Mouse (Mus musculus) right cerebral cortex, postnatal 4 days (tissue): Measurements from ENCODE around the gene Pear1.
"Not testable (repeated sequence)": the region's sequence is repeated elsewhere in the genome, so short reads cannot be mapped to it uniquely, and the experiment has no call there.

ENCODE experiments used
- DNase-seq: peaks from one replicate; pipeline ENCODE4 v3.0.0-alpha.2; 2022

Pear1 gene

GRCm38 (mm10) chr3:87824206-87824605, at the start of gene Pear1:
Gene Pear1, minus strand, starts transcription at chr3:87824306.
- DNase-seq, result not testable (repeated sequence)

GRCm38 (mm10) chr3:87864111-87864510, 40.0 kb upstream of the Pear1 start:
- DNase-seq, result not testable (repeated sequence)

- DNase-seq, result peak; percentile 59
These were observed 35.7 kb upstream of the Pear1 start for GRCm38 (mm10) chr3:87859813-87860212.

GRCm38 (mm10) chr3:87857666-87858065, 33.6 kb upstream of the Pear1 start:
- DNase-seq, result no peak

GRCm38 (mm10) chr3:87855936-87856335, 31.8 kb upstream of the Pear1 start:
- no peak for DNase-seq

- DNase-seq, result peak; percentile 18
These were observed 30.9 kb upstream of the Pear1 start for GRCm38 (mm10) chr3:87854795-87855568.

GRCm38 (mm10) chr3:87849117-87849516, 25.0 kb upstream of the Pear1 start:
- no peak for DNase-seq

GRCm38 (mm10) chr3:87847680-87848079, 23.6 kb upstream of the Pear1 start:
- DNase-seq, result no peak

- no peak for DNase-seq
These were observed 22.6 kb upstream of the Pear1 start, which contains the start of gene Sh2d2a for GRCm38 (mm10) chr3:87846650-87847110. Gene Sh2d2a, plus strand, starts transcription at chr3:87846755.

GRCm38 (mm10) chr3:87846186-87846585, 22.1 kb upstream of the Pear1 start:
- no peak for DNase-seq

- no peak for DNase-seq
These were observed 20.9 kb upstream of the Pear1 start for GRCm38 (mm10) chr3:87844981-87845380.

GRCm38 (mm10) chr3:87840858-87841257, 16.8 kb upstream of the Pear1 start:
- no peak for DNase-seq

GRCm38 (mm10) chr3:87838622-87839021, 14.5 kb upstream of the Pear1 start:
- peak; percentile 81 for DNase-seq

- no peak for DNase-seq
These were observed 9.4 kb upstream of the Pear1 start for GRCm38 (mm10) chr3:87833482-87833881.

- DNase-seq, result no peak
These were observed 8.2 kb upstream of the Pear1 start for GRCm38 (mm10) chr3:87832109-87832859.

- DNase-seq, result no peak
These were observed 4.9 kb upstream of the Pear1 start for GRCm38 (mm10) chr3:87829025-87829424.

- DNase-seq, result no peak
These were observed 4.3 kb upstream of the Pear1 start for GRCm38 (mm10) chr3:87828435-87828834.

GRCm38 (mm10) chr3:87818226-87818625, 5.9 kb downstream of the Pear1 start:
- DNase-seq, result no peak

- peak; percentile 60 for DNase-seq
These were observed 7.4 kb downstream of the Pear1 start for GRCm38 (mm10) chr3:87816646-87817093.

- no peak for DNase-seq
These were observed 7.9 kb downstream of the Pear1 start for GRCm38 (mm10) chr3:87816166-87816565.

GRCm38 (mm10) chr3:87812873-87813272, 11.2 kb downstream of the Pear1 start:
- no peak for DNase-seq

GRCm38 (mm10) chr3:87812413-87812812, 11.7 kb downstream of the Pear1 start:
- DNase-seq, result no peak

- DNase-seq, result no peak
These were observed 12.8 kb downstream of the Pear1 start for GRCm38 (mm10) chr3:87811297-87811696.
